Mouse (Mus musculus): ENCODE results near the gene Ttc7b. TPM values are rescaled to one million over a fixed set of nuclear protein-coding genes. Genes with fewer than 3 reads are reported as not detected.

Ttc7b gene
- polyA plus RNA-seq, 1 experiment from 2014 or later: 7.4 TPM

- Histone ChIP-seq H3K4me2 (ENCODE audit: low read length) (no peak overlapping the region), H3K36me3 (ENCODE audit: control insufficient read depth, insufficient read depth) (0 out of 2 replicates have a peak, but pooled peaks cover 2% of the 10 kb centered on the region), H3K27ac (ENCODE audit: low read length) (no peak overlapping the region), H3K9me3 (ENCODE audit: control insufficient read depth, low read length) (no peaks in the 10 kb centered on the region), H3K4me3 (replicated peaks; ENCODE audit: low read length) (no peak overlapping the region), H3K9ac (replicated peaks; ENCODE audit: low read depth, low read length) (no peak overlapping the region), H3K4me1 (replicated peaks; ENCODE audit: control insufficient read depth, insufficient read depth, low read length) (peaks cover 11% of the 10 kb centered on the region; the same call in 1 of the 2 replicates), H3K27me3 (replicated peaks; ENCODE audit: control insufficient read depth, insufficient read depth, low read length) (no peaks in the 10 kb centered on the region)
- WGBS: 95% methylated on average over 6 of the region's 6 CpGs
- no peak for ATAC-seq
Measured at GRCm38 (mm10) chr12:100381941-100382340, 138.7 kb downstream of the Ttc7b start.

- no peak overlapping the region for H3K4me2 ChIP-seq (ENCODE audit: low read length)
- no peak overlapping the region for H3K27ac ChIP-seq (ENCODE audit: low read length)
- no peak for ATAC-seq
- H3K36me3 ChIP-seq (ENCODE audit: control insufficient read depth, insufficient read depth): 0 out of 2 replicates have a peak, but pooled peaks cover 4% of the 10 kb centered on the region
- H3K4me1 ChIP-seq (replicated peaks; ENCODE audit: control insufficient read depth, insufficient read depth, low read length): peaks cover 4% of the 10 kb centered on the region; the same call in 1 of the 2 replicates
- WGBS: 69% methylated on average over 14 of the region's 14 CpGs
- H3K9ac ChIP-seq (replicated peaks; ENCODE audit: low read depth, low read length): no peak overlapping the region
- no peak overlapping the region for H3K4me3 ChIP-seq (replicated peaks; ENCODE audit: low read length)
- H3K27me3 ChIP-seq (replicated peaks; ENCODE audit: control insufficient read depth, insufficient read depth, low read length): no peaks in the 10 kb centered on the region
- H3K9me3 ChIP-seq (ENCODE audit: control insufficient read depth, low read length): no peaks in the 10 kb centered on the region
Measured at GRCm38 (mm10) chr12:100380697-100381291, 139.8 kb downstream of the Ttc7b start.

- WGBS: 81% methylated on average over 1 of the region's 1 CpGs
- no peak overlapping the region for H3K4me2 ChIP-seq (ENCODE audit: low read length)
- no peak overlapping the region for H3K4me3 ChIP-seq (replicated peaks; ENCODE audit: low read length)
- 0 out of 2 replicates have a peak, but pooled peaks cover 6% of the 10 kb centered on the region for H3K36me3 ChIP-seq (ENCODE audit: control insufficient read depth, insufficient read depth)
- no peaks in the 10 kb centered on the region for H3K4me1 ChIP-seq (replicated peaks; ENCODE audit: control insufficient read depth, insufficient read depth, low read length)
- H3K9ac ChIP-seq (replicated peaks; ENCODE audit: low read depth, low read length): no peak overlapping the region
- H3K27me3 ChIP-seq (replicated peaks; ENCODE audit: control insufficient read depth, insufficient read depth, low read length): no peaks in the 10 kb centered on the region
- no peak overlapping the region for H3K27ac ChIP-seq (ENCODE audit: low read length)
- H3K9me3 ChIP-seq (ENCODE audit: control insufficient read depth, low read length): no peaks in the 10 kb centered on the region
- no peak for ATAC-seq
Measured at GRCm38 (mm10) chr12:100379833-100380232, 140.8 kb downstream of the Ttc7b start.

GRCm38 (mm10) chr12:100378266-100378665 is 142.4 kb downstream of the Ttc7b start:
- H3K9ac ChIP-seq (replicated peaks; ENCODE audit: low read depth, low read length): no peak overlapping the region
- peaks cover 11% of the 10 kb centered on the region for H3K36me3 ChIP-seq (ENCODE audit: control insufficient read depth, insufficient read depth)
- 40% methylated on average over 2 of the region's 2 CpGs for WGBS
- H3K4me1 ChIP-seq (replicated peaks; ENCODE audit: control insufficient read depth, insufficient read depth, low read length): no peaks in the 10 kb centered on the region
- ATAC-seq: no peak
- H3K9me3 ChIP-seq (ENCODE audit: control insufficient read depth, low read length): no peaks in the 10 kb centered on the region
- H3K27me3 ChIP-seq (replicated peaks; ENCODE audit: control insufficient read depth, insufficient read depth, low read length): no peaks in the 10 kb centered on the region
- H3K4me2 ChIP-seq (ENCODE audit: low read length): no peak overlapping the region
- H3K27ac ChIP-seq (ENCODE audit: low read length): no peak overlapping the region
- no peak overlapping the region for H3K4me3 ChIP-seq (replicated peaks; ENCODE audit: low read length)

- H3K4me2 ChIP-seq (ENCODE audit: low read length): no peak overlapping the region
- no peaks in the 10 kb centered on the region for H3K9me3 ChIP-seq (ENCODE audit: control insufficient read depth, low read length)
- WGBS: 40% methylated on average over 1 of the region's 1 CpGs
- no peak overlapping the region for H3K27ac ChIP-seq (ENCODE audit: low read length)
- H3K4me1 ChIP-seq (replicated peaks; ENCODE audit: control insufficient read depth, insufficient read depth, low read length): no peaks in the 10 kb centered on the region
- H3K36me3 ChIP-seq (ENCODE audit: control insufficient read depth, insufficient read depth): peaks cover 13% of the 10 kb centered on the region
- no peak for ATAC-seq
- H3K9ac ChIP-seq (replicated peaks; ENCODE audit: low read depth, low read length): no peak overlapping the region
- H3K27me3 ChIP-seq (replicated peaks; ENCODE audit: control insufficient read depth, insufficient read depth, low read length): no peaks in the 10 kb centered on the region
- no peak overlapping the region for H3K4me3 ChIP-seq (replicated peaks; ENCODE audit: low read length)
Measured at GRCm38 (mm10) chr12:100377791-100378190, 142.8 kb downstream of the Ttc7b start.

GRCm38 (mm10) chr12:100375801-100376200 is 144.8 kb downstream of the Ttc7b start:
- Histone ChIP-seq H3K4me1 (replicated peaks; ENCODE audit: control insufficient read depth, insufficient read depth, low read length) (no peaks in the 10 kb centered on the region), H3K9ac (replicated peaks; ENCODE audit: low read depth, low read length) (no peak overlapping the region), H3K27ac (ENCODE audit: low read length) (no peak overlapping the region), H3K9me3 (ENCODE audit: control insufficient read depth, low read length) (no peaks in the 10 kb centered on the region), H3K27me3 (replicated peaks; ENCODE audit: control insufficient read depth, insufficient read depth, low read length) (no peaks in the 10 kb centered on the region), H3K36me3 (ENCODE audit: control insufficient read depth, insufficient read depth) (peaks cover 13% of the 10 kb centered on the region), H3K4me3 (replicated peaks; ENCODE audit: low read length) (no peak overlapping the region), H3K4me2 (ENCODE audit: low read length) (no peak overlapping the region)
- ATAC-seq: no peak
- 95% methylated on average over 8 of the region's 8 CpGs for WGBS

GRCm38 (mm10) chr12:100372785-100373184 is 147.8 kb downstream of the Ttc7b start:
- Histone ChIP-seq H3K4me3 (replicated peaks; ENCODE audit: low read length) (no peak overlapping the region), H3K27ac (ENCODE audit: low read length) (no peak overlapping the region), H3K36me3 (ENCODE audit: control insufficient read depth, insufficient read depth) (peaks cover 18% of the 10 kb centered on the region), H3K4me1 (replicated peaks; ENCODE audit: control insufficient read depth, insufficient read depth, low read length) (no peaks in the 10 kb centered on the region), H3K4me2 (ENCODE audit: low read length) (no peak overlapping the region), H3K27me3 (replicated peaks; ENCODE audit: control insufficient read depth, insufficient read depth, low read length) (no peaks in the 10 kb centered on the region), H3K9ac (replicated peaks; ENCODE audit: low read depth, low read length) (no peak overlapping the region), H3K9me3 (ENCODE audit: control insufficient read depth, low read length) (no peaks in the 10 kb centered on the region)
- WGBS: 90% methylated on average over 7 of the region's 7 CpGs
- no peak for ATAC-seq

- ATAC-seq: no peak
- no peaks in the 10 kb centered on the region for H3K9me3 ChIP-seq (ENCODE audit: control insufficient read depth, low read length)
- H3K4me3 ChIP-seq (replicated peaks; ENCODE audit: low read length): no peak overlapping the region
- no peak overlapping the region for H3K4me2 ChIP-seq (ENCODE audit: low read length)
- H3K4me1 ChIP-seq (replicated peaks; ENCODE audit: control insufficient read depth, insufficient read depth, low read length): no peaks in the 10 kb centered on the region
- no peak overlapping the region for H3K27ac ChIP-seq (ENCODE audit: low read length)
- H3K27me3 ChIP-seq (replicated peaks; ENCODE audit: control insufficient read depth, insufficient read depth, low read length): no peaks in the 10 kb centered on the region
- WGBS: 91% methylated on average over 4 of the region's 4 CpGs
- peaks cover 18% of the 10 kb centered on the region for H3K36me3 ChIP-seq (ENCODE audit: control insufficient read depth, insufficient read depth)
- H3K9ac ChIP-seq (replicated peaks; ENCODE audit: low read depth, low read length): no peak overlapping the region
Measured at GRCm38 (mm10) chr12:100372015-100372414, 148.6 kb downstream of the Ttc7b start.

GRCm38 (mm10) chr12:100369786-100370185 is 150.8 kb downstream of the Ttc7b start:
- no peak overlapping the region for H3K9ac ChIP-seq (replicated peaks; ENCODE audit: low read depth, low read length)
- H3K27ac ChIP-seq (ENCODE audit: low read length): no peak overlapping the region
- WGBS: 82% methylated on average over 2 of the region's 2 CpGs
- no peak overlapping the region for H3K4me3 ChIP-seq (replicated peaks; ENCODE audit: low read length)
- H3K9me3 ChIP-seq (ENCODE audit: control insufficient read depth, low read length): no peaks in the 10 kb centered on the region
- no peaks in the 10 kb centered on the region for H3K4me1 ChIP-seq (replicated peaks; ENCODE audit: control insufficient read depth, insufficient read depth, low read length)
- H3K36me3 ChIP-seq (ENCODE audit: control insufficient read depth, insufficient read depth): peaks cover 12% of the 10 kb centered on the region
- no peak overlapping the region for H3K4me2 ChIP-seq (ENCODE audit: low read length)
- no peak for ATAC-seq
- H3K27me3 ChIP-seq (replicated peaks; ENCODE audit: control insufficient read depth, insufficient read depth, low read length): no peaks in the 10 kb centered on the region

GRCm38 (mm10) chr12:100369220-100369619 is 151.4 kb downstream of the Ttc7b start:
- H3K4me1 ChIP-seq (replicated peaks; ENCODE audit: control insufficient read depth, insufficient read depth, low read length): no peaks in the 10 kb centered on the region
- no peak for ATAC-seq
- no peak overlapping the region for H3K4me3 ChIP-seq (replicated peaks; ENCODE audit: low read length)
- H3K27me3 ChIP-seq (replicated peaks; ENCODE audit: control insufficient read depth, insufficient read depth, low read length): no peaks in the 10 kb centered on the region
- no peaks in the 10 kb centered on the region for H3K9me3 ChIP-seq (ENCODE audit: control insufficient read depth, low read length)
- H3K27ac ChIP-seq (ENCODE audit: low read length): no peak overlapping the region
- H3K4me2 ChIP-seq (ENCODE audit: low read length): no peak overlapping the region
- H3K36me3 ChIP-seq (ENCODE audit: control insufficient read depth, insufficient read depth): peaks cover 12% of the 10 kb centered on the region
- no peak overlapping the region for H3K9ac ChIP-seq (replicated peaks; ENCODE audit: low read depth, low read length)
- 66% methylated on average over 3 of the region's 3 CpGs for WGBS
